In genomic region chr3:89869556-89869955, GRCm38 (mm10) we compare ENCODE assay signal across 9 mouse cellular contexts. TPM values are rescaled to one million over a fixed set of nuclear protein-coding genes. Genes with fewer than 3 reads are reported as not detected.
DNase-seq lines count a peak whose midpoint lies in the region; ATAC-seq and TF ChIP-seq lines count a peak whose summit lies in the region.
"Had no signal": no experiment of that assay in that cellular context is flagged by ENCODE, and none has a peak within 500 bp of the region (broad histone marks: within the 10 kb centered on the region; RNA-seq: fewer than 3 reads in every experiment).

No protein-coding gene starts in this region.

- no peaks in the 10 kb centered on the region; the same call in 1 of the 2 replicates for H3K36me3 ChIP-seq in liver, embryonic 14.5 days (replicated peaks; ENCODE audit: control insufficient read depth, insufficient read depth, low read depth)
- H3K36me3 ChIP-seq in liver, embryonic 11.5 days (ENCODE audit: control insufficient read depth, insufficient read depth, low read length) = no peaks in the 10 kb centered on the region
- H3K36me3 ChIP-seq in CH12.LX (replicated peaks in 1 of 2; ENCODE audit: control insufficient read depth in 1 of 2, insufficient read depth in 1 of 2, low read length in 1 of 2) = peaks cover 0 to 2% of the 10 kb centered on the region in 2 experiments
- no peaks in the 10 kb centered on the region for H3K36me3 ChIP-seq in forebrain, embryonic 16.5 days (ENCODE audit: control insufficient read depth, insufficient read depth)
- H3K36me3 ChIP-seq: hindbrain, embryonic 13.5 days had no signal

- dilution Hi-C loops in CH12.LX (cut with MboI; ENCODE audit: extremely low pct_ligation_motif_present, extremely low pct_unique_long_range_greater_than_20kb, low sequenced_read_pairs) = no loop called here

- H3K27ac ChIP-seq in liver, embryonic 14.5 days = peak overlapping the region; percentile 30
- no peak overlapping the region for H3K27ac ChIP-seq in liver, embryonic 11.5 days (ENCODE audit: low read depth, low read length)
- no peak overlapping the region for H3K27ac ChIP-seq in CH12.LX (ENCODE audit: insufficient read depth, low read depth)
- H3K27ac ChIP-seq in forebrain, embryonic 16.5 days (ENCODE audit: low read length) = no peak overlapping the region
- H3K27ac ChIP-seq: hindbrain, embryonic 13.5 days had no signal

- no peak for ATAC-seq in liver, embryonic 14.5 days (ENCODE audit: insufficient read depth)
- ATAC-seq in liver, embryonic 11.5 days (replicated peaks; ENCODE audit: low FRiP score) = no peak
- no peak for ATAC-seq in forebrain, embryonic 16.5 days

- no peaks in the 10 kb centered on the region for H3K27me3 ChIP-seq in liver, embryonic 14.5 days (ENCODE audit: control insufficient read depth, insufficient read depth, low read length)
- H3K27me3 ChIP-seq in liver, embryonic 11.5 days (replicated peaks; ENCODE audit: control insufficient read depth, insufficient read depth, low read length) = no peaks in the 10 kb centered on the region
- peaks cover 2% of the 10 kb centered on the region for H3K27me3 ChIP-seq in CH12.LX (replicated peaks)
- no peaks in the 10 kb centered on the region for H3K27me3 ChIP-seq in forebrain, embryonic 16.5 days (replicated peaks; ENCODE audit: control insufficient read depth, insufficient read depth, low read length)
- H3K27me3 ChIP-seq: hindbrain, embryonic 13.5 days had no signal

- no peak overlapping the region for H3K4me2 ChIP-seq in liver, embryonic 14.5 days (ENCODE audit: low read depth)
- no peak overlapping the region for H3K4me2 ChIP-seq in liver, embryonic 11.5 days
- peak overlapping the region; percentile 78; the same call in 1 of the 2 replicates for H3K4me2 ChIP-seq in CH12.LX (ENCODE audit: insufficient read depth, low read depth, poor library complexity, severe bottlenecking)
- no peak overlapping the region for H3K4me2 ChIP-seq in forebrain, embryonic 16.5 days (ENCODE audit: low read length)
- H3K4me2 ChIP-seq: hindbrain, embryonic 13.5 days had no signal

- peaks cover 2% of the 10 kb centered on the region; the same call in 1 of the 2 replicates for H3K9me3 ChIP-seq in liver, embryonic 14.5 days (ENCODE audit: control insufficient read depth, low read length)
- H3K9me3 ChIP-seq in liver, embryonic 11.5 days (ENCODE audit: control insufficient read depth, low read length) = no peaks in the 10 kb centered on the region
- peaks cover 7% of the 10 kb centered on the region for H3K9me3 ChIP-seq in CH12.LX (replicated peaks; ENCODE audit: low read length)
- H3K9me3 ChIP-seq in forebrain, embryonic 16.5 days (ENCODE audit: control insufficient read depth, low read length) = no peaks in the 10 kb centered on the region
- H3K9me3 ChIP-seq: hindbrain, embryonic 13.5 days had no signal

- no peak for TF ChIP-seq CTCF in liver, embryonic 14.5 days (IDR thresholded peaks at IDR 0.05; ENCODE audit: low read depth)
- peak in 1 of 2 experiments; percentile 12; a peak in 1 of 4 replicates for TF ChIP-seq CTCF in CH12.LX (conservative IDR thresholded peaks at IDR 0.05 in 1 of 2, IDR thresholded peaks at IDR 0.05 in 1 of 2; ENCODE audit: low read depth in 2 of 2, low read length in 2 of 2)

- TF ChIP-seq RAD21 in CH12.LX (IDR thresholded peaks at IDR 0.05; ENCODE audit: low read depth, low read length) = peak; percentile 32

- H3K9ac ChIP-seq in liver, embryonic 14.5 days (replicated peaks) = no peak overlapping the region
- no peak overlapping the region for H3K9ac ChIP-seq in liver, embryonic 11.5 days (ENCODE audit: low read depth, low read length)
- no peak overlapping the region for H3K9ac ChIP-seq in CH12.LX (ENCODE audit: insufficient read depth, low read depth)
- no peak overlapping the region for H3K9ac ChIP-seq in forebrain, embryonic 16.5 days (replicated peaks; ENCODE audit: low read depth, low read length)
- H3K9ac ChIP-seq: hindbrain, embryonic 13.5 days had no signal

- peak; percentile 42; the same call in 1 of the 2 replicates for TF ChIP-seq POLR2A in CH12.LX (IDR thresholded peaks at IDR 0.05; ENCODE audit: low read depth, low read length)

- DNase-seq in liver, embryonic 14.5 days (ENCODE audit: low read depth in 3 of 3, low spot score in 3 of 3) = no peak
- no peak for DNase-seq in liver, embryonic 11.5 days (ENCODE audit: low spot score)
- peak; percentile 88 for DNase-seq in CH12.LX (ENCODE audit: extremely low read depth)
- DNase-seq in kidney, postnatal 36 days = peak; percentile 45 to 53
- peak; percentile 59 for DNase-seq in thymus, postnatal 0 days (ENCODE audit: low spot score)
- no peak for DNase-seq in gastrocnemius, postnatal 10 days
- no peak for DNase-seq in embryo, embryonic 10 days (ENCODE audit: low spot score)

- in situ Hi-C loops in CH12.LX (cut with MboI; ENCODE audit: low pct_ligation_motif_present, low pct_unique_long_range_greater_than_20kb, low sequenced_read_pairs) = no loop called here

- H3K4me3 ChIP-seq in liver, embryonic 14.5 days (ENCODE audit: insufficient read depth in 1 of 2, low read depth in 2 of 2, low read length in 2 of 2) = no peak overlapping the region
- no peak overlapping the region for H3K4me3 ChIP-seq in liver, embryonic 11.5 days (ENCODE audit: low read depth, low read length)
- H3K4me3 ChIP-seq in CH12.LX (replicated peaks in 1 of 3; ENCODE audit: low read depth in 2 of 3, low read length in 2 of 3, poor library complexity in 1 of 3) = no peak overlapping the region
- no peak overlapping the region for H3K4me3 ChIP-seq in forebrain, embryonic 16.5 days (replicated peaks; ENCODE audit: low read length)
- H3K4me3 ChIP-seq: hindbrain, embryonic 13.5 days had no signal

- no peaks in the 10 kb centered on the region for H3K79me2 ChIP-seq in CH12.LX (replicated peaks; ENCODE audit: control insufficient read depth, extremely low read depth, insufficient read depth, poor library complexity, severe bottlenecking)

- 39% methylated on average over 9 of the region's 9 CpGs for WGBS in liver, embryonic 14.5 days (ENCODE audit: insufficient replicate concordance)
- WGBS in liver, embryonic 11.5 days = 58% methylated on average over 9 of the region's 9 CpGs
- 70% methylated on average over 9 of the region's 9 CpGs for WGBS in forebrain, embryonic 16.5 days

- no peak for TF ChIP-seq EP300 in liver, embryonic 14.5 days (IDR thresholded peaks at IDR 0.05; ENCODE audit: low read depth)
- TF ChIP-seq EP300 in CH12.LX (IDR thresholded peaks at IDR 0.05; ENCODE audit: low read length) = peak; percentile 85

- peaks cover 32 to 49% of the 10 kb centered on the region in 2 experiments for H3K4me1 ChIP-seq in liver, embryonic 14.5 days (replicated peaks; ENCODE audit: control insufficient read depth in 2 of 2, insufficient read depth in 2 of 2, low read length in 1 of 2)
- peaks cover 25% of the 10 kb centered on the region for H3K4me1 ChIP-seq in liver, embryonic 11.5 days (replicated peaks; ENCODE audit: control insufficient read depth, insufficient read depth, low read length)
- peaks cover 9 to 45% of the 10 kb centered on the region in 2 experiments; a peak in 3 of 4 replicates for H3K4me1 ChIP-seq in CH12.LX (ENCODE audit: control insufficient read depth in 1 of 2, insufficient read depth in 2 of 2)
- peaks cover 25% of the 10 kb centered on the region for H3K4me1 ChIP-seq in forebrain, embryonic 16.5 days (replicated peaks; ENCODE audit: control insufficient read depth, insufficient read depth, low read length)

TF ChIP-seq in CH12.LX, 34 proteins besides CTCF, POLR2A, EP300 and RAD21 (continues in another document):
- TF ChIP-seq MAX (IDR thresholded peaks at IDR 0.05; ENCODE audit: low read length) = no peak
- no peak for TF ChIP-seq USF1 (IDR thresholded peaks at IDR 0.05; ENCODE audit: low read depth, low read length)
- TF ChIP-seq PAX5 (IDR thresholded peaks at IDR 0.05; ENCODE audit: low read length) = no peak
- peak; percentile 73 for TF ChIP-seq ETS1 (conservative IDR thresholded peaks at IDR 0.05; ENCODE audit: low read depth, low read length)
- peak; percentile 79; the same call in 1 of the 2 replicates for TF ChIP-seq IRF4 (IDR thresholded peaks at IDR 0.05; ENCODE audit: low read depth, low read length)
- TF ChIP-seq MEF2A (IDR thresholded peaks at IDR 0.05; ENCODE audit: borderline replicate concordance, low read depth, low read length) = peak; percentile 80
- TF ChIP-seq MYC (IDR thresholded peaks at IDR 0.05; ENCODE audit: low read depth, low read length) = no peak; the same call in 1 of the 2 replicates
- peak; percentile 94 for TF ChIP-seq TCF12 (IDR thresholded peaks at IDR 0.05; ENCODE audit: low read depth, low read length)
- TF ChIP-seq HCFC1 (IDR thresholded peaks at IDR 0.05; ENCODE audit: low read depth, low read length) = no peak
- peak; percentile 20 for TF ChIP-seq SMC3 (IDR thresholded peaks at IDR 0.05; ENCODE audit: low read depth, low read length)
- TF ChIP-seq BHLHE40 (IDR thresholded peaks at IDR 0.05; ENCODE audit: low read depth, low read length) = peak; percentile 89
- peak; percentile 84 for TF ChIP-seq MAFK (IDR thresholded peaks at IDR 0.05; ENCODE audit: insufficient replicate concordance, low read length)
- no peak for TF ChIP-seq JUN (IDR thresholded peaks at IDR 0.05; ENCODE audit: insufficient read depth, low read depth, low read length)
- no peak for TF ChIP-seq ZC3H11A (IDR thresholded peaks at IDR 0.05; ENCODE audit: low read depth, low read length)

RNA-seq across cellular contexts. Expression of gene She, which starts 38.4 kb away (rescaled TPM):
- polyA plus RNA-seq in liver, embryonic 14.5 days (2012; rRNA removed) = 0.50 and 0.55 TPM in 2 replicates
- 0.81 and 0.86 TPM in 2 replicates for polyA plus RNA-seq in liver, embryonic 14.5 days (2014; fragmentation: Nextera tagmentation; extraction: Ambion mirVana)
- 3.2 and 3.9 TPM in 2 replicates for polyA plus RNA-seq in liver, embryonic 11.5 days (2014; fragmentation: Nextera tagmentation; extraction: Ambion mirVana)
- not detected in 2 replicates for total RNA-seq in CH12.LX (2012; rRNA removed)
- total RNA-seq in CH12.LX (2014; rRNA removed) = not detected in 2 replicates
- not detected in 2 replicates for polyA plus RNA-seq in CH12.LX (2012; ENCODE audit: insufficient read length, low read depth)
- 1.0 and 1.1 TPM in 2 replicates for polyA plus RNA-seq in thymus, postnatal 0 days (2015; fragmentation: Nextera tagmentation; extraction: Ambion mirVana)
- 1.4 and 1.6 TPM in 2 replicates for polyA plus RNA-seq in forebrain, embryonic 16.5 days (2015; fragmentation: Nextera tagmentation; extraction: Ambion mirVana)
- total RNA-seq in gastrocnemius, postnatal 10 days (2021) = 10 to 100 TPM in 1 of 2 experiments, 1 to 10 TPM in 1; 9.4 to 10.7 TPM

RNA-seq across cellular contexts. Expression of gene Il6ra, which starts 43.4 kb away (rescaled TPM):
- polyA plus RNA-seq in liver, embryonic 14.5 days (2012; rRNA removed) = 0.92 and 1.2 TPM in 2 replicates
- 1.3 and 1.9 TPM in 2 replicates for polyA plus RNA-seq in liver, embryonic 14.5 days (2014; fragmentation: Nextera tagmentation; extraction: Ambion mirVana)
- 0.71 and 1.0 TPM in 2 replicates for polyA plus RNA-seq in liver, embryonic 11.5 days (2014; fragmentation: Nextera tagmentation; extraction: Ambion mirVana)
- total RNA-seq in CH12.LX (2012; rRNA removed) (1.4 and 2.2 TPM in 2 replicates), CH12.LX (2014; rRNA removed) (1.4 and 1.6 TPM in 2 replicates)
- 4.4 and 4.8 TPM in 2 replicates for polyA plus RNA-seq in CH12.LX (2012; ENCODE audit: insufficient read length, low read depth)
- 4.1 and 4.2 TPM in 2 replicates for polyA plus RNA-seq in thymus, postnatal 0 days (2015; fragmentation: Nextera tagmentation; extraction: Ambion mirVana)
- polyA plus RNA-seq in forebrain, embryonic 16.5 days (2015; fragmentation: Nextera tagmentation; extraction: Ambion mirVana) = 0.54 and 0.88 TPM in 2 replicates
- total RNA-seq in gastrocnemius, postnatal 10 days (2021) = 1 to 10 TPM; 2.4 to 3.1 TPM

Comparison
In these comparisons a context has a peak if more than half of its experiments do, and no peak if none do; other contexts are left out.
1. DNase-seq: peak in CH12.LX (single experiment), kidney, postnatal 36 days (2 of 2) and thymus, postnatal 0 days (single experiment); none in liver, embryonic 14.5 days (0 of 3), liver, embryonic 11.5 days (single experiment), gastrocnemius, postnatal 10 days (single experiment) and embryo, embryonic 10 days (single experiment).